Mouse (Mus musculus): ENCODE results near the gene Nelfe. TPM values are rescaled to one million over a fixed set of nuclear protein-coding genes. Genes with fewer than 3 reads are reported as not detected.

Gene Nelfe
- total RNA-seq (2012; rRNA removed) (55.6 and 60.0 TPM in 2 replicates), total RNA-seq (2014; rRNA removed) (38.7 and 39.6 TPM in 2 replicates), polyA plus RNA-seq (2012; ENCODE audit: insufficient read length, low read depth) (159 and 177 TPM in 2 replicates)

DNA sequence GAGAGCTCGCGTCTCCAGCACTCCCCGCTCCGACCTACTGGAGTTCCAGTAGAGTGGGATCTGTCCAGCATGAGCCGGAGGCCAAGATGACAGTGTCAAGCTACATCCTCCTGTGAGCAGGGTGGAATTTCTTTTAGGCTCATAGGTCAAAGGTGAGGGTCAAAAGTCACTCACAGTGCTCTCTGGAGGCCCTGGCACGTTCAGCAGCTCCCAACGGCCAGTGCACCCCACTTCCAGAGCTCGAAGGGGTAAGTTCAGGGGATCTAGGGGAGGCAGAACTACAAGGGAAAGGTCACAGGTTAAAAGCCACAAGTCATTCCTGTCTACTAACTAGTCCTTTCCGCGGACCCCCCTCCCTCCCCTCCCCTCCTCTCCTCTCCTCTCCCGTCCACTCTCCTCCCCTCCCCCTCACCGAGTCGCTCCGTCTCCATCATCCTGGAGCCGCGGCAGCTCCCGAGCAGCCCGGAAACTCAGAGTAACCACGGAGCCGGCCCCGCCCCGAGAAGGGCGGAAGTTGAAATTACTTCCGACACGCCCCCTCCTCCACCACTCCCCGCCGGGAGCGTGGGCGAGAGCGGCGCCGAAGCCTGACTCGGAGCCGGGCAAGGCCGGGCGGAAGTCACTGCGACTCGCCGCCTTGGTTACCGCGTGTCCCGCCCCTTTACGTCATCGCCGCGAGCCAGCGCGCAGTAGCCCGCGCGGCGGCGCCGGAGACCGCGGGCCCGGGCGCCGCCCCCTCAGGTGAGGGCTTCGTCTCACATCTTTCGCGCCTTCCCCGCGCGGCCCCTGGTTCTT is at the start of gene Nelfe, which contains the start of gene Skiv2l:
Gene Nelfe (plus strand): TSS at position 670 of the 795 bp plus-strand sequence.
Gene Skiv2l (minus strand): TSS at position 489 of the 795 bp plus-strand sequence.
- peak within 1 kb of the TSS; percentile 86 to 95 (median 92) for H3K4me3 ChIP-seq (replicated peaks in 1 of 3; ENCODE audit: low read depth in 2 of 3, low read length in 2 of 3, poor library complexity in 1 of 3)
- no peaks in the 10 kb centered on the region for H3K9me3 ChIP-seq (replicated peaks; ENCODE audit: low read length)
- TF ChIP-seq JUN (IDR thresholded peaks at IDR 0.05; ENCODE audit: insufficient read depth, low read depth, low read length) (no peak), TCF12 (IDR thresholded peaks at IDR 0.05; ENCODE audit: low read depth, low read length) (peak; percentile 67), PAX5 (IDR thresholded peaks at IDR 0.05; ENCODE audit: low read length) (no peak), ZNF384 (IDR thresholded peaks at IDR 0.05; ENCODE audit: low read depth, low read length) (no peak), POLR2AphosphoS2 (IDR thresholded peaks at IDR 0.05; ENCODE audit: low read depth, low read length) (no peak), ZMIZ1 (IDR thresholded peaks at IDR 0.05; ENCODE audit: low read depth, low read length) (peak; percentile 53; the same call in 1 of the 2 replicates), MAFK (IDR thresholded peaks at IDR 0.05; ENCODE audit: insufficient replicate concordance, low read length) (no peak), USF2 (conservative IDR thresholded peaks at IDR 0.05; ENCODE audit: low read depth, low read length) (no peak), UBTF (IDR thresholded peaks at IDR 0.05; ENCODE audit: low read depth, low read length) (peak; percentile 83), E2F4 (IDR thresholded peaks at IDR 0.05; ENCODE audit: insufficient replicate concordance, low read depth, low read length) (peak; percentile 81; the same call in 1 of the 2 replicates), MAX (IDR thresholded peaks at IDR 0.05; ENCODE audit: low read length) (peak; percentile 68; the same call in 1 of the 2 replicates), CTCF (conservative IDR thresholded peaks at IDR 0.05 in 1 of 2, IDR thresholded peaks at IDR 0.05 in 1 of 2; ENCODE audit: low read depth in 2 of 2, low read length in 2 of 2) (peak in 1 of 2 experiments; percentile 34; a peak in 2 of 4 replicates), SMC3 (IDR thresholded peaks at IDR 0.05; ENCODE audit: low read depth, low read length) (no peak), POLR2A (IDR thresholded peaks at IDR 0.05; ENCODE audit: low read depth, low read length) (peak; percentile 72), MAZ (IDR thresholded peaks at IDR 0.05; ENCODE audit: low read depth, low read length) (peak; percentile 78), RAD21 (IDR thresholded peaks at IDR 0.05; ENCODE audit: low read depth, low read length) (no peak; the same call in 1 of the 2 replicates), CHD1 (IDR thresholded peaks at IDR 0.05; ENCODE audit: low read depth, low read length) (no peak), IRF4 (IDR thresholded peaks at IDR 0.05; ENCODE audit: low read depth, low read length) (peak; percentile 12; the same call in 1 of the 2 replicates), SIN3A (IDR thresholded peaks at IDR 0.05; ENCODE audit: low read length) (peak; percentile 99), KAT2A (IDR thresholded peaks at IDR 0.05; ENCODE audit: insufficient replicate concordance, low read length) (peak; percentile 91; the same call in 1 of the 2 replicates), ZKSCAN1 (IDR thresholded peaks at IDR 0.05; ENCODE audit: borderline replicate concordance, low read depth, low read length) (no peak), MXI1 (IDR thresholded peaks at IDR 0.05; ENCODE audit: low read depth, low read length) (peak; percentile 96), JUND (conservative IDR thresholded peaks at IDR 0.05; ENCODE audit: low read depth, low read length) (no peak), HCFC1 (IDR thresholded peaks at IDR 0.05; ENCODE audit: low read depth, low read length) (peak; percentile 93), BHLHE40 (IDR thresholded peaks at IDR 0.05; ENCODE audit: low read depth, low read length) (peak; percentile 65), ETS1 (conservative IDR thresholded peaks at IDR 0.05; ENCODE audit: low read depth, low read length) (no peak), GABPA (IDR thresholded peaks at IDR 0.05; ENCODE audit: insufficient replicate concordance, low read depth, low read length) (peak; percentile 29; the same call in 1 of the 2 replicates), TBP (conservative IDR thresholded peaks at IDR 0.05; ENCODE audit: low read depth, low read length) (no peak), RCOR1 (conservative IDR thresholded peaks at IDR 0.05; ENCODE audit: low read depth, low read length) (no peak; the same call in 1 of the 2 replicates), MYC (IDR thresholded peaks at IDR 0.05; ENCODE audit: low read depth, low read length) (no peak; the same call in 1 of the 2 replicates), USF1 (IDR thresholded peaks at IDR 0.05; ENCODE audit: low read depth, low read length) (peak; percentile 1; the same call in 1 of the 2 replicates), NRF1 (IDR thresholded peaks at IDR 0.05; ENCODE audit: low read depth, low read length) (peak; percentile 79), CHD2 (IDR thresholded peaks at IDR 0.05; ENCODE audit: low read length) (peak; percentile 80), ELF1 (IDR thresholded peaks at IDR 0.05; ENCODE audit: low read depth, low read length) (peak; percentile 100), ZC3H11A (IDR thresholded peaks at IDR 0.05; ENCODE audit: low read depth, low read length) (no peak), NELFE (IDR thresholded peaks at IDR 0.05; ENCODE audit: low read depth, low read length) (no peak), MEF2A (IDR thresholded peaks at IDR 0.05; ENCODE audit: borderline replicate concordance, low read depth, low read length) (peak; percentile 60), EP300 (IDR thresholded peaks at IDR 0.05; ENCODE audit: low read length) (no peak)
- peak within 1 kb of the TSS; percentile 86 for H3K9ac ChIP-seq (ENCODE audit: insufficient read depth, low read depth)
- peaks cover 20% of the 10 kb centered on the region for H3K79me2 ChIP-seq (replicated peaks; ENCODE audit: control insufficient read depth, extremely low read depth, insufficient read depth, poor library complexity, severe bottlenecking)
- no peaks in the 10 kb centered on the region for H3K27me3 ChIP-seq (replicated peaks)
- H3K4me1 ChIP-seq (ENCODE audit: control insufficient read depth in 1 of 2, insufficient read depth in 2 of 2) = peaks cover 2 to 27% of the 10 kb centered on the region in 2 experiments
- peak; percentile 97 for DNase-seq (ENCODE audit: extremely low read depth)
- H3K4me2 ChIP-seq (ENCODE audit: insufficient read depth, low read depth, poor library complexity, severe bottlenecking) = peak within 1 kb of the TSS; percentile 94
- dilution Hi-C loops (cut with MboI; ENCODE audit: extremely low pct_ligation_motif_present, extremely low pct_unique_long_range_greater_than_20kb, low sequenced_read_pairs) (no loop called here), in situ Hi-C loops (cut with MboI; ENCODE audit: low pct_ligation_motif_present, low pct_unique_long_range_greater_than_20kb, low sequenced_read_pairs) (no loop called here)
- peaks cover 57 to 69% of the 10 kb centered on the region in 2 experiments for H3K36me3 ChIP-seq (replicated peaks in 1 of 2; ENCODE audit: control insufficient read depth in 1 of 2, insufficient read depth in 1 of 2, low read length in 1 of 2)
- H3K27ac ChIP-seq (ENCODE audit: insufficient read depth, low read depth) = peak within 1 kb of the TSS; percentile 16; the same call in 1 of the 2 replicates

Measured in CH12.LX (cell line).